Mouse (Mus musculus) testis, adult 2 months (tissue): ENCODE results near the gene Mafg. TPM values are rescaled to one million over a fixed set of nuclear protein-coding genes. Genes with fewer than 3 reads are reported as not detected.

Source experiments
- H3K27ac ChIP-seq: fragments of 200-500 bp; 2 replicates; pipeline ENCODE4 v1.5.1; 2012; ENCODE audit warnings: low read depth, low read length; ENCODE audit not compliant: control insufficient read depth, insufficient read depth
- H3K27me3 ChIP-seq: fragments of 200-500 bp; 2 replicates; pipeline ENCODE4 v1.6.1; 2012; ENCODE audit warnings: mild to moderate bottlenecking, low read length, moderate library complexity; ENCODE audit not compliant: control insufficient read depth, insufficient read depth
- H3K36me3 ChIP-seq: fragments of 200-500 bp; 2 replicates; pipeline ENCODE4 v1.6.1; 2012; ENCODE audit warnings: mild to moderate bottlenecking, low read length; ENCODE audit not compliant: control insufficient read depth, insufficient read depth
- H3K4me1 ChIP-seq: fragments of 200-500 bp; 2 replicates; pipeline ENCODE4 v1.6.1; 2012; ENCODE audit warnings: low read length; ENCODE audit not compliant: control insufficient read depth, insufficient read depth
- H3K4me3 ChIP-seq: fragments of 200-500 bp; 2 replicates; pipeline ENCODE4 v1.5.1; 2012; ENCODE audit warnings: low read depth, mild to moderate bottlenecking, low read length, moderate library complexity, mixed read lengths; ENCODE audit not compliant: control insufficient read depth
- CTCF ChIP-seq: fragments of 200-500 bp; IDR thresholded peaks from 2 replicates; pipeline ENCODE4 v1.5.1; 2012; ENCODE audit warnings: low read depth, mild to moderate bottlenecking, inconsistent platforms, low read length, moderate library complexity; ENCODE audit not compliant: control insufficient read depth, insufficient read depth, insufficient replicate concordance
- POLR2A ChIP-seq: fragments of 200-500 bp; IDR thresholded peaks from 2 replicates; pipeline ENCODE4 v1.6.1; 2012; ENCODE audit warnings: low read depth, mild to moderate bottlenecking, inconsistent platforms, low read length, moderate library complexity; ENCODE audit not compliant: control insufficient read depth
- polyA plus RNA-seq: library from polyadenylated mRNA; depleted of rRNA; stranded (reverse); fragments of >200 nt; gene quantifications from 2 replicates; pipeline ENCODE4 v1.2.3, GENCODE M21; 2012

The Mafg gene
- polyA plus RNA-seq, 1 experiment, result 9.5 TPM

- TF ChIP-seq POLR2A (no peak), CTCF (peak; percentile 86; the same call in 1 of the 2 replicates)
- Histone ChIP-seq H3K27me3 (no peaks in the 10 kb centered on the region), H3K27ac (no peak overlapping the region), H3K36me3 (no peaks in the 10 kb centered on the region; the same call in 1 of the 2 replicates), H3K4me1 (peaks cover 19% of the 10 kb centered on the region), H3K4me3 (no peak overlapping the region)
Measured at GRCm38 (mm10) chr11:120612763-120613162, 20.6 kb downstream of the Mafg start.

- Histone ChIP-seq H3K27me3 (no peaks in the 10 kb centered on the region), H3K36me3 (no peaks in the 10 kb centered on the region; the same call in 1 of the 2 replicates), H3K4me3 (no peak overlapping the region), H3K27ac (no peak overlapping the region), H3K4me1 (peaks cover 14% of the 10 kb centered on the region)
- TF ChIP-seq CTCF (no peak), POLR2A (no peak)
Measured at GRCm38 (mm10) chr11:120610477-120611046, 22.8 kb downstream of the Mafg start.

DNA sequence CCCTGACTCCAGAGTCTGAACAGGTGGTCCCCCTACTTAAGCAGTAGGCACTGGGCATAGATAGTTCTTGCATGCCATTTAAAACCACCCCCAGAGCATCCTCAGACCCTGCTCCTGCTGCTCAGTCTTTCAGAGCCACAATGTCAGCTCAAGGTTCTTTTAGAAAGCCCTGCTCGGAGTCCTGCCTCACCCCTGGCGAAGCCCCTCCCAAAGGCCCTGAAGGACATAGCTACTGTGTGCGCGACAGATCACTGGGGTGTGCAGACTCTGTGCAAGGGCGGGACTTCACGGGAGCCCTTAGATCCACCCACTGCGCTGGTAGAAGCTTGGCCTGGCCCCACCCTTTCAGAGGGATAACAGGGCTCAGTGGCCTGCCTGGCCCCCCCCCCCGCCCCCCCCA is 24.1 kb downstream of the Mafg start:
- peaks cover 14% of the 10 kb centered on the region for H3K4me1 ChIP-seq
- peak overlapping the region; percentile 71 for H3K4me3 ChIP-seq
- H3K27me3 ChIP-seq, result no peaks in the 10 kb centered on the region
- no peaks in the 10 kb centered on the region; the same call in 1 of the 2 replicates for H3K36me3 ChIP-seq
- TF ChIP-seq POLR2A (0 out of 2 replicates have a peak, but pooled peaks have one; percentile 0), CTCF (no peak)
- H3K27ac ChIP-seq, result no peak overlapping the region

DNA sequence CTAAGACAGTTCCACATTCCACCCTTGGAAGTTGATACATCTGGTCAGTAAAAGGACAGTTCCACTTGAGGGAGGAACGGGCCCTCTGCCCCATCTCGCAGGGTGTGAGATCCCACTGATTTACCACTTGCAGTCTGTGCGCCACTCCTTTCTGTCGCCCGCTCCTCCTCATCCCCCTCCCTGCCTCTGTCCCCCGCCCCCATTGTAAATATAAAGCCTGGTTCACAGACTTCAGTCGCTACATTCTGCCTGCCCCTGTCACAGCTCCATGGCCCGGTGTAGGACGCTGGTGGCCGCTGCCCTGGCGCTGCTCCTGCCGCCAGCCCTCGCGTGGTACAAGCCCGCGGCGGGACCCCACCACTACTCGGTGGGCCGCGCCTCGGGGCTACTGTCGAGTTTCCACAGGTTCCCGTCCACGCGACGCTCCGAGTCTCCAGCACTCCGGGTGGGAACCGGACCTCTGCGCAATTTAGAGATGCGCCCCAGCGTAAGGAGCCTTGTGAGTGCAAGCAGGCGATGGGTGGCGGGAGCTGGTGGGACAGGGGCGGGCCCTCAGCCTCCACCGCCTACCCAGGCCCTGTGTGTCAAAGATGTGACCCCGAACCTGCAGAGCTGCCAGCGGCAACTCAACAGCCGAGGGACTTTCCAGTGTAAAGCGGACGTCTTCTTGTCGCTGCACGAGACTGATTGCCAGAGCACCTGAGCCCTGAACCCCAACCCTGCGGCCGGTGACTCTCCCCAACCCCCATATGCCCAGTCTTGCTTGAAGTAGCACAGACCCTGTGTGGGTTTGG is 25.0 kb downstream of the Mafg start, which contains the start of gene Npb:
Gene Npb, plus strand, starts transcription at position 237 of the 794 bp plus-strand sequence.
- Histone ChIP-seq H3K27ac (0 out of 2 replicates have a peak within 1 kb of the TSS, but pooled peaks have one; percentile 9), H3K4me1 (peaks cover 14% of the 10 kb centered on the region), H3K4me3 (peak within 1 kb of the TSS; percentile 71), H3K27me3 (no peaks in the 10 kb centered on the region), H3K36me3 (no peaks in the 10 kb centered on the region; the same call in 1 of the 2 replicates)
- TF ChIP-seq CTCF (no peak), POLR2A (peak; percentile 21; the same call in 1 of the 2 replicates)

DNA sequence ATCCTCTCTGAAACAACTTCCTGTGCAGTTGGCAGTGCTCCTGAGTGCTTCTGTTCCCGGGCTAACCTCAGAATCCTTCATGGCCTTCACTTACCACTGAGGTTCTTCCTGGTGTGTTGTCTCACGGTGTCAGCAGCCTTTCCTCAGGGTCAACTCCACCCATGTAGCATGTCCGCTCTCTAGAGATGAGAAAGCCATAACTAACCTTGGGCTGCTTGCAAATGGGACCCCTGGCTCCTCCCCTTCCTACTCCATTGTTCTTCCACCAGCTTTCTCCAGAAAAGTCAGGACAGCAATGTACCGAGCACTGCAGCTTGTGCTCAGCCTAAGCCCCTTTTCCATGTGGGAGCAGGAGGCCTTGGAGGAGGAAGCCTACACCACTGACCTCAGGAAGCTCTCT is 26.6 kb downstream of the Mafg start:
- TF ChIP-seq POLR2A (no peak), CTCF (no peak)
- Histone ChIP-seq H3K36me3 (peaks cover 2% of the 10 kb centered on the region; the same call in 1 of the 2 replicates), H3K27ac (no peak overlapping the region)

GRCm38 (mm10) chr11:120605667-120606066 is 27.7 kb downstream of the Mafg start:
- TF ChIP-seq CTCF (no peak), POLR2A (no peak)
- peaks cover 14% of the 10 kb centered on the region for H3K4me1 ChIP-seq
- no peaks in the 10 kb centered on the region for H3K27me3 ChIP-seq
- H3K36me3 ChIP-seq, result peaks cover 2% of the 10 kb centered on the region; the same call in 1 of the 2 replicates
- no peak overlapping the region for H3K27ac ChIP-seq
- no peak overlapping the region for H3K4me3 ChIP-seq

More for the DNA sequence above, 26.6 kb downstream of the Mafg start:
- no peak overlapping the region for H3K4me3 ChIP-seq
- no peaks in the 10 kb centered on the region for H3K27me3 ChIP-seq
- peaks cover 14% of the 10 kb centered on the region for H3K4me1 ChIP-seq

GRCm38 (mm10) chr11:120603545-120603944 is 29.9 kb downstream of the Mafg start:
- H3K4me3 ChIP-seq, result no peak overlapping the region
- no peak overlapping the region for H3K27ac ChIP-seq
- H3K4me1 ChIP-seq, result peaks cover 11% of the 10 kb centered on the region
- TF ChIP-seq POLR2A (no peak), CTCF (no peak)
- H3K27me3 ChIP-seq, result no peaks in the 10 kb centered on the region
- peaks cover 2% of the 10 kb centered on the region; the same call in 1 of the 2 replicates for H3K36me3 ChIP-seq
